Mouse (Mus musculus) stomach, postnatal 0 days (tissue): ENCODE results near the gene Gtf2e1.

Experiments used
- CTCF ChIP-seq: IDR thresholded peaks from 2 replicates; pipeline ENCODE4 v1.5.1; 2016; ENCODE audit warnings: antibody characterized with exemption, low read depth, mild to moderate bottlenecking, moderate library complexity
- EP300 ChIP-seq: optimal IDR thresholded peaks from 2 replicates; pipeline ENCODE3; 2016; ENCODE audit warnings: antibody characterized with exemption

GRCm38 (mm10) chr16:37511489-37511888, 28.1 kb downstream of the Gtf2e1 start:
- no peak for TF ChIP-seq CTCF
- no peak for TF ChIP-seq EP300
